Mouse (Mus musculus) heart, embryonic 10.5 days (tissue): ENCODE data around the gene Gm30302. TPM values are rescaled to one million over a fixed set of nuclear protein-coding genes. Genes with fewer than 3 reads are reported as not detected.

Experiments
- polyA plus RNA-seq: library from polyadenylated mRNA; unstranded; fragments of >200 nt; fragmentation: Nextera tagmentation; extraction: Ambion mirVana; gene quantifications from 2 replicates; pipeline ENCODE4 v1.2.1, GENCODE M21; 2016

The Gm30302 gene
- polyA plus RNA-seq, 1 experiment from 2014 or later = 0.10 TPM

Other genes with a start within 250 kb of the Gm30302 start
- 0.65 and 1.0 TPM in 2 replicates for gene Omd, start 216.5 kb downstream of the Gm30302 start, polyA plus RNA-seq
- 1.3 and 2.1 TPM in 2 replicates for gene Ogn, start 191.0 kb downstream of the Gm30302 start, polyA plus RNA-seq
- gene Cenpp, start 146.2 kb downstream of the Gm30302 start, polyA plus RNA-seq = 25.3 and 27.7 TPM in 2 replicates
- gene Nol8, start 145.9 kb downstream of the Gm30302 start, polyA plus RNA-seq = 15.7 and 16.9 TPM in 2 replicates
- 83.5 and 89.3 TPM in 2 replicates for gene Iars, start 116.9 kb downstream of the Gm30302 start, polyA plus RNA-seq